Mouse (Mus musculus) c-Kit-positive CD71-positive TER-119-negative erythroid progenitor cells, embryonic 14.5 days (primary cell): ENCODE results near the gene 2310057N15Rik.
"Not testable (repeated sequence)": the region's sequence is repeated elsewhere in the genome, so short reads cannot be mapped to it uniquely, and the experiment has no call there.

ENCODE experiments used
- DNase-seq: peaks from one replicate; pipeline ENCODE4 v3.0.0-alpha.2; 2013; ENCODE audit warnings: low read depth

Gene 2310057N15Rik

DNA sequence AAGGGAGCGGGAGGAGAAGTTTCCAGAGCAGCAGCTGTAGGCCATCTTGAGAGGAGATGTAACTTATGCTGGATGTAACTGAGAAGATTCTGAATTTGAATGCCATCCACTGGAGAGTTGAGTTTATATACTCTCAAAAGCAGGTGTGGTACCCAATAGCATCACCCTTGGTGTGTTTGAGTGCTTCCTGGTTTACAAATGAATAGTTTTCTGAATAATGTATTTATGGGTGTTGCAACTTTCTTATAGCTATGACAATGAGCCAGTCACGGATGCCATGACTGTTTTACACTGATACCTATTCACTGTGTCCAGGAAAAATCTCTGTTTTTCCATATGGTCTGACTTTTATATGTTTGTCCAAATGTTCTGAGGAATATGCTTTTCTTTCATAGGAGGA is at the start of gene 2310057N15Rik:
2310057N15Rik (minus strand) TSS at position 101 of the 400 bp plus-strand sequence.
- no peak for DNase-seq

DNA sequence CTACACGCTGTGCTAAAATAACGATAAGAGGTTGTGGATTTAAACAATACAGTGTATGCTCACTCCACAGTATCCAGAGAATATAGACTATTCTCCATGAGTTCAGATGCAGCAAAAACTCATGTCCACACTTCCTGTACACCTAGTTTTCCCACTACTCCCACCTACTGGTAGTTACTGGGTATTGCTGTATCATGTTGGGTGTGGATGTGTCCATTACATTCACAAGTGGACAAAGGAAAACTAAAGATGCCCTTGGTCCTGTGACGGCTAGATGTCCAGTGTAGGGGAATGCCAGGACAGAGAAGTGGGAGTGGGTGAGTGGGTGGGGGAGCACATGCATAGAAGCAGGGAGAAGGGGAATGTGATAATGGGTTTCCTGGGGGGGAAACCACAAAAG is 49.7 kb upstream of the 2310057N15Rik start:
- no peak for DNase-seq

DNA sequence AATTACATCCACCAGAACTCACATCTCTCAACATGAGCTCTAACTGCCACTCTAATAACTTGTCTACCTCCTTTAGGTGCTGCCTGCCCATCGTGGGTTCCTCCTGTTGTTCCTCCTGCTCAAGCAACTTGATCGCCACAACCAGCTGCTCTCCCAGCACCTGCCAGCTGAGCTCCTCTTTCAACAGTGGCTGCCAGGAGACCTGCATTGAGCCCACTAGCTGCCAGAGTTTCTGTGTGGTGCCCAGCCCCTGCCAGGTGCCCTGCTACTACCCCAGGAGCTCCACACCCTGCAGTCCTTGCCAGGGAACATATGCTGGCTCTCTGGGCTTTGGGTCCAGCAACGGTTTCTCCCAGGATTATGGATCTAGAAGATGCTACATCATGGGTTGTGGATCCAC is 46.1 kb upstream of the 2310057N15Rik start, which contains the start of gene Krtap15:
Krtap15 (plus strand) TSS at position 150 of the 400 bp plus-strand sequence.
- DNase-seq: no peak

DNA sequence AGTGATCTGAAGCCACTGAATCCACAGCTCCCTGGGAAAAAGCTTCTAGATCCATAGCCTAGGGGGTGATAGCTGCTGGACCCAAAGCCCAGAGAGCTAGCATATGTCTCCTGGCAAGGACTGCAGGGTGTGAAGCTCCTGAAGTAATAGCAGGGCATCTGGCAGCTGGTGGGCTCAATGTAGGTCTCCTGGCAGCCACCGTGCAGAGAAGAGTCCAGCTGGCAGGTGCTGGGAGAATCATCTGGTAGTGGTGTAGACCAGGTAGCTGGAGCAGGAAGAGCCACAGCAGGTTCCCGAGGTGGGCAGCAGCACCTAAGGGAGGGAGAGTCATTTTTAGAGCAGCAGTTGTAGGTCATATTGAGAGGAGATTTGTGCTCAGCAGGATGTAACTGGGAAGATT is 37.8 kb upstream of the 2310057N15Rik start, which contains the start of gene Gm20741:
Gm20741 (minus strand) TSS at position 394 of the 400 bp plus-strand sequence.
- DNase-seq: no peak

DNA sequence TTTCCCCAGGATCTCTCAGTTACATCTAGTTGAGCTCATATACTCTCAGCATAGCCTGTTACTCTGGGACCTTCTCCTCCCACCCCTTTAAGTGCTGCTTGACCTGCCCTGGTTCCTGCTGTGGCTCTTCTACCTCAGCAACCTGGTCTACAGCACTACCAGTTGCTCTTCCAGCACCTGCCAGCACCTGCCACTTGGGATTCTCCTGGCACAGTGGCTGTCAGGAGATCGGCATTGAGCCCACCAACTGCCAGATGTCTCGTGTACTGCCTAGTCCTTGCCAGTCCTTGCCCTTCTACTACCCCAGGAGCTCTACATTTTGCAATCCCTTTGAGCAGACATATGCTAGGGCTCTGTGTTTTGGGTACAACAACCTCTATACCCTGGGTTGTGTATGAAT is 12.8 kb upstream of the 2310057N15Rik start:
- no peak for DNase-seq

DNA sequence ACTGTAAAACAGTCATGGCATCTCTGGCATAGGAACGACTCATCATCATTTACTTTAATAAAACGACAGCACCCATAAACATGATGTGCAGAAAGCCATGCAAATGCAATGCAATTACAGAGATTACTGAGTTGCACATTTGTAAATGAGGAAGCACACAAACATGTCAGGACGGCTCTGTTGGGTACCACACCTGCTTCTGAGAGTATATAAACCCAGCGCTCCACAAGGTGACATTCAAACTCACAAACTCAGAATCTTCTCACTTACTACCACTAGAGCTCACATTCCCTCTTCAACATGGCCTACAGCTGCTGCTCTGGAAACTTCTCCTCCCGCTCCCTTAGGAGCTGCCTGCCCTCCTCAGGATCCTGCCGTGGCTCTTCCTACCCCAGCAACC is 3.6 kb upstream of the 2310057N15Rik start, which contains the start of gene Gm5965:
Gm5965 (plus strand) TSS at position 301 of the 400 bp plus-strand sequence.
- no peak for DNase-seq

DNA sequence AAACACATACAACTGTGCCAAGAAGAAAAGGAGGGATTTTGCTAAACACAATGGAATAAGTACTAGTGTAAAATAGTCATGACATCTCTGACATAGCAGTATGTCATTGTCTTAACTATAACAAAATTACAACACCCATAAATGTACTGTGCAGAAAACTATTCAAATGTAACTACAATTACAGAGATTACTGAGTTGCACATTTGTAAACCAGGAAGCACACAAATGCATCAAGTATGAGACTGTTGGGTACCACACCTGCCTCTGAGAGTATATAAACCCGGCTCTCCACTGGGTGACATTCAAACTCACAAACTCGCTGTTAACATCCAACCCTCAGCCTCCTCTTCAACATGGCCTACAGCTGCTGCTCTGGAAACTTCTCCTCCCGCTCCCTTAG is 15.5 kb downstream of the 2310057N15Rik start, which contains the start of gene 2310034C09Rik:
2310034C09Rik (plus strand) TSS at position 301 of the 400 bp plus-strand sequence.
- DNase-seq: not testable (repeated sequence)

DNA sequence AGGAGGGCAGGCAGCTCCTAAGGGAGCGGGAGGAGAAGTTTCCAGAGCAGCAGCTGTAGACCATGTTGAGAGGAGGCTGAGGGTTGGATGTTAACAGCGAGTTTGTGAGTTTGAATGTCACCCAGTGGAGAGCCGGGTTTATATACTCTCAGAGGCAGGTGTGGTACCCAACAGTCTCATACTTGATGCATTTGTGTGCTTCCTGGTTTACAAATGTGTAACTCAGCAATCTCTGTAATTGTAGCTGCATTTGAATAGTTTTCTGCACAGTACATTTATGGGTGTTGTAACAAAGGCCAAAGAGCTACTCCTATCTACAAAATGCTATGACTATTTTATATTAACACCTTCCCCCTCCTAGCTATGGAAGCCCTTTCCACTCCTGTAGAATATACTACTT is 22.5 kb downstream of the 2310057N15Rik start, which contains the start of gene Krtap13:
Krtap13 (minus strand) TSS at position 101 of the 400 bp plus-strand sequence.
- not testable (repeated sequence) for DNase-seq

DNA sequence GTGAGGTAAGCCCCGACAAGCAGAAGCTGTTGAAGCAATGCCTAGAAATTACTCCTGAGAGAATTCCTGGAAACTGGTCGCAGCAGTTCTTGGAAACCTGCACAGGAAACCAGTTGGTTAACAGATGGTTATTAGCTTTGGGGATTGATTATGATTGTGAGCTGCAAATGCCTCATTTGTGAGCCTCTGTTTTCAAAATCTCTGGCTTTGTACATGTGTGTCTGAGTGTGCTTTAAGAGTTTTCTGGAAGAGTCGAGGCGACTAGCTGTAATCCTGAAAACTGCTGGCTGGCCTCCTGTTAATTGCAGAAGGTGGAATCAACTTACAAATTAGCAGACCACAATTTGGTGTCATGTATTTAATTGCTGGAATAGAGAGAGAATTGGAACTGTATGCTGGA is 26.1 kb downstream of the 2310057N15Rik start:
- DNase-seq: no peak

DNA sequence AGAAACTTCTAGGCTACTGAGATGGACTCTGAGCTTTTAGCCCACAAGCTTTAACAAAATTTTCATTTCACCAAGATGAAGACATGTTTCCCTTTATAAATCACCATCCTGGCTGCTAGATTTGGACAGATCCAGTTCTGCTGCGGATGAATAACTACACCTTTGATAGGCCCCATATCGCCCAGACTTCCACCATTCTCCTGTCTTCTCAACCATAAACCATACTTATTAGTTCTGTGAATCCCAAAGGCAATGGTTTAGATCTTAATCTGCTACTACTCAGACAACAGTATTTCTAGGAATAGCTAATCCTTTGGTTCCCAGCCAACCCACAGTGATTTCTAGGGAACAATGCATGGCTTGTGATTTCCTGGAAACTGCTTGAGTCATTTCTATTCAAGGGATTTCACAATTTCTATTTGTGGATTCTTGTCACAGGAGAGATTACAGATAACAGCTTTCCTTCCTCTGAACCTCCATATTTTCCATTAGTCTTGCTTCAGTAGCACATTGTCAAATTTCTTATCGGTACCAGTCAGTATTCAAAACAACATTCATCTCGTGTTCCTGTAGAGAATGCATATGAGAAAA is 29.2 kb downstream of the 2310057N15Rik start:
- no peak for DNase-seq

DNA sequence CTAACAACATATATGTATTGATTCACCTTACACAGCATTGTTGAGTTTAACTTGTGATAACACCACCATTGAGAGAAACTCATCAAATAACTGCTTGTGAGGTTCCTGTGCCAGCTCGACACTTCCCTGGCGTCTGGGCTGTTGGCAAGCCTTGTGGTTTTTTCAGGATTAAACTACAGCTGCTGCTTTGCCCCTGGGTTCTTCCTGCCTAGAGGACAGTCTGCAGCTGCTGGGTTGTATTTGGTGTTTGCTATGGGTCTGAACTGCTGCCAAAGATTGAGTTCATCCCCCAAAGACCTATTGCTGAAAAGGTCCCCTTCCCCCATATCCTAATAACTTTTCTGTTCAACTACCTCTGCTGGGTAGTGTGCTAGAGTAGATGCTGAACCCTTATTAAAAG is 38.6 kb downstream of the 2310057N15Rik start:
- DNase-seq: no peak

DNA sequence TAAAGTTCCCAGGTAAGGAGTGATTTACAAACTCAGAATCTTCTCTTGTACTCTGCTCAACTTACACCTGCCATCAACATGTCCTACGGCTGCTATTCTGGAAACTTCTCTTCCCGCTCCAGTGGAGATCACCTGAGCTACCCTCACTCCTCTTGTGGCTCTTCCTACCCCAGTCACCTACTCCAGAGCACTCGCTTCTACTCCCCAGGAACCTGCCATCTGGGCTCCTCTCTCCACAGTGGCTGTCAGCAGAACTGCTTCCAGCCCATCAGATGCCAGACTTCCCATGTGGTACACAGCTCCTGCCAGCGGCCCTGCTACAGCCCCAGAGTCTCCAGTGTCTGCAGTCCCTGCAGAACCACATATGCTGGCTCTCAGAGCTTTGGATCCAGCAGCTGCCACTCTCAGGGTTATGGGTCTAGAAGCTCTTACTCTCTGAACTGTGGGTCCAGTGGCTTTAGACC is 45.2 kb downstream of the 2310057N15Rik start, which contains the start of gene Krtap13-1:
Krtap13-1 (plus strand) TSS at position 51 of the 464 bp plus-strand sequence.
- DNase-seq: no peak
